Mouse (Mus musculus) cerebellum, adult 2 months (tissue): ENCODE measurements around the gene Rab3il1.

ENCODE experiments used
- CTCF ChIP-seq: fragments of 200-500 bp; IDR thresholded peaks from 2 replicates; pipeline ENCODE4 v1.5.1; 2011; ENCODE audit warnings: low read depth, mild to moderate bottlenecking, control low read depth, low read length, moderate library complexity, borderline replicate concordance; ENCODE audit not compliant: insufficient read depth
- POLR2A ChIP-seq: fragments of 200-500 bp; IDR thresholded peaks from 2 replicates; pipeline ENCODE4 v1.6.1; 2011; ENCODE audit warnings: low read length, control low read depth, borderline replicate concordance; ENCODE audit not compliant: insufficient read depth

- TF ChIP-seq CTCF = no peak
- TF ChIP-seq POLR2A = no peak
Observed at GRCm38 (mm10) chr19:10056686-10057085, 55.2 kb downstream of the Rab3il1 start.
